Mouse (Mus musculus): ENCODE measurements around the gene Cacna2d3. TPM values are rescaled to one million over a fixed set of nuclear protein-coding genes. Genes with fewer than 3 reads are reported as not detected.

The Cacna2d3 gene
- polyA plus RNA-seq, 1 experiment from 2014 or later = not detected

GRCm38 (mm10) chr14:29029896-29030420 is 691.7 kb downstream of the Cacna2d3 start:
- TF ChIP-seq EP300 (IDR thresholded peaks at IDR 0.05; ENCODE audit: low read depth) = no peak
- TF ChIP-seq CTCF (IDR thresholded peaks at IDR 0.05; ENCODE audit: low read depth) = no peak
- no peak overlapping the region for H3K9ac ChIP-seq (replicated peaks)
- no peak overlapping the region for H3K27ac ChIP-seq (ENCODE audit: low read depth)
- no peaks in the 10 kb centered on the region for H3K36me3 ChIP-seq (replicated peaks; ENCODE audit: insufficient read depth, low read length)
- DNase-seq (no peak), ATAC-seq (no peak)
- no peaks in the 10 kb centered on the region for H3K27me3 ChIP-seq (ENCODE audit: insufficient read depth, low read length)
- 68% methylated on average over 11 of the region's 11 CpGs for WGBS (ENCODE audit: insufficient replicate concordance)
- no peaks in the 10 kb centered on the region for H3K4me1 ChIP-seq (ENCODE audit: insufficient read depth)
- no peak overlapping the region for H3K4me2 ChIP-seq (ENCODE audit: low read depth, low read length)
- H3K9me3 ChIP-seq (ENCODE audit: low read length) = no peaks in the 10 kb centered on the region
- no peak overlapping the region for H3K4me3 ChIP-seq (ENCODE audit: low read depth, low read length)

GRCm38 (mm10) chr14:29029107-29029469 is 692.6 kb downstream of the Cacna2d3 start:
- Histone ChIP-seq H3K4me1 (ENCODE audit: insufficient read depth) (no peaks in the 10 kb centered on the region), H3K9ac (replicated peaks) (no peak overlapping the region), H3K4me3 (ENCODE audit: low read depth, low read length) (no peak overlapping the region), H3K27me3 (ENCODE audit: insufficient read depth, low read length) (no peaks in the 10 kb centered on the region), H3K27ac (ENCODE audit: low read depth) (no peak overlapping the region), H3K9me3 (ENCODE audit: low read length) (no peaks in the 10 kb centered on the region), H3K36me3 (replicated peaks; ENCODE audit: insufficient read depth, low read length) (no peaks in the 10 kb centered on the region), H3K4me2 (ENCODE audit: low read depth, low read length) (no peak overlapping the region)
- 73% methylated on average over 2 of the region's 2 CpGs for WGBS (ENCODE audit: insufficient replicate concordance)
- ATAC-seq (no peak), DNase-seq (no peak)
- no peak for TF ChIP-seq EP300 (IDR thresholded peaks at IDR 0.05; ENCODE audit: low read depth)
- TF ChIP-seq CTCF (IDR thresholded peaks at IDR 0.05; ENCODE audit: low read depth) = no peak

- Histone ChIP-seq H3K36me3 (replicated peaks; ENCODE audit: insufficient read depth, low read length) (no peaks in the 10 kb centered on the region), H3K27me3 (ENCODE audit: insufficient read depth, low read length) (no peaks in the 10 kb centered on the region), H3K4me2 (ENCODE audit: low read depth, low read length) (no peak overlapping the region), H3K9ac (replicated peaks) (no peak overlapping the region), H3K4me1 (ENCODE audit: insufficient read depth) (no peaks in the 10 kb centered on the region), H3K27ac (ENCODE audit: low read depth) (no peak overlapping the region), H3K9me3 (ENCODE audit: low read length) (no peaks in the 10 kb centered on the region), H3K4me3 (ENCODE audit: low read depth, low read length) (no peak overlapping the region)
- DNase-seq = no peak
- ATAC-seq = no peak
- TF ChIP-seq EP300 (IDR thresholded peaks at IDR 0.05; ENCODE audit: low read depth) = no peak
- TF ChIP-seq CTCF (IDR thresholded peaks at IDR 0.05; ENCODE audit: low read depth) = no peak
- 79% methylated on average over 6 of the region's 6 CpGs for WGBS (ENCODE audit: insufficient replicate concordance)
These were observed 693.1 kb downstream of the Cacna2d3 start for GRCm38 (mm10) chr14:29028391-29029106.

- H3K4me2 ChIP-seq (ENCODE audit: low read depth, low read length) = no peak overlapping the region
- ATAC-seq (no peak), DNase-seq (no peak)
- TF ChIP-seq EP300 (IDR thresholded peaks at IDR 0.05; ENCODE audit: low read depth) (no peak), CTCF (IDR thresholded peaks at IDR 0.05; ENCODE audit: low read depth) (0 out of 2 replicates have a peak, but pooled peaks have one; percentile 10)
- H3K4me1 ChIP-seq (ENCODE audit: insufficient read depth) = no peaks in the 10 kb centered on the region
- no peak overlapping the region for H3K9ac ChIP-seq (replicated peaks)
- H3K27me3 ChIP-seq (ENCODE audit: insufficient read depth, low read length) = no peaks in the 10 kb centered on the region
- no peak overlapping the region for H3K27ac ChIP-seq (ENCODE audit: low read depth)
- no peaks in the 10 kb centered on the region for H3K36me3 ChIP-seq (replicated peaks; ENCODE audit: insufficient read depth, low read length)
- 72% methylated on average over 5 of the region's 5 CpGs for WGBS (ENCODE audit: insufficient replicate concordance)
- H3K4me3 ChIP-seq (ENCODE audit: low read depth, low read length) = no peak overlapping the region
- H3K9me3 ChIP-seq (ENCODE audit: low read length) = no peaks in the 10 kb centered on the region
These were observed 694.4 kb downstream of the Cacna2d3 start for GRCm38 (mm10) chr14:29027276-29027675.

GRCm38 (mm10) chr14:29025335-29025734 is 696.3 kb downstream of the Cacna2d3 start:
- Histone ChIP-seq H3K27ac (ENCODE audit: low read depth) (no peak overlapping the region), H3K4me3 (ENCODE audit: low read depth, low read length) (no peak overlapping the region), H3K9ac (replicated peaks) (no peak overlapping the region), H3K27me3 (ENCODE audit: insufficient read depth, low read length) (no peaks in the 10 kb centered on the region), H3K36me3 (replicated peaks; ENCODE audit: insufficient read depth, low read length) (no peaks in the 10 kb centered on the region), H3K4me2 (ENCODE audit: low read depth, low read length) (no peak overlapping the region), H3K4me1 (ENCODE audit: insufficient read depth) (no peaks in the 10 kb centered on the region), H3K9me3 (ENCODE audit: low read length) (no peaks in the 10 kb centered on the region)
- ATAC-seq (no peak), DNase-seq (no peak)
- no peak for TF ChIP-seq EP300 (IDR thresholded peaks at IDR 0.05; ENCODE audit: low read depth)
- TF ChIP-seq CTCF (IDR thresholded peaks at IDR 0.05; ENCODE audit: low read depth) = no peak
- WGBS (ENCODE audit: insufficient replicate concordance) = 79% methylated on average over 6 of the region's 6 CpGs

DNA sequence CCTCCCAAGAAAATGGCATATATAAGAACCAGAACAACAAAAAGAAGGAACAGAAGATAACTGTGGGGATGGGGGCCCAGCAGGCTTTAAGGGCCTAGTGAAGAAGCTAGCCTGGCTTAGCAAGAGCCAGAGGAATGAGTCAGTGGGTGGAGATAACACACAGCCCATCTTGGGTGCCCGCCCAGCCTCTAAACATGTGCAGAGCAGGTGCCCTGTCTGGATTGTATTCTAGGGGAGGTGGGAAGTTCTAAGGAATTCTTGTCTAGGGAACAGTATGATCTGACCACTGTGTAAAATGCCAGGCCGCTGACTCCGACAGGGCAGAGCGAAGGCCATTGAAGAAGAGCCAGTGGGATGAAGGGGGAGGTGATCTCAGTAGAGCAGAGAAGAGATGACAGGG is 698.4 kb downstream of the Cacna2d3 start:
- WGBS (ENCODE audit: insufficient replicate concordance) = 86% methylated on average over 4 of the region's 4 CpGs
- Histone ChIP-seq H3K27ac (ENCODE audit: low read depth) (no peak overlapping the region), H3K4me2 (ENCODE audit: low read depth, low read length) (no peak overlapping the region), H3K27me3 (ENCODE audit: insufficient read depth, low read length) (no peaks in the 10 kb centered on the region), H3K4me1 (ENCODE audit: insufficient read depth) (no peaks in the 10 kb centered on the region), H3K9me3 (ENCODE audit: low read length) (no peaks in the 10 kb centered on the region), H3K9ac (replicated peaks) (no peak overlapping the region), H3K4me3 (ENCODE audit: low read depth, low read length) (no peak overlapping the region), H3K36me3 (replicated peaks; ENCODE audit: insufficient read depth, low read length) (no peaks in the 10 kb centered on the region)
- DNase-seq (no peak), ATAC-seq (no peak)
- no peak for TF ChIP-seq EP300 (IDR thresholded peaks at IDR 0.05; ENCODE audit: low read depth)
- no peak for TF ChIP-seq CTCF (IDR thresholded peaks at IDR 0.05; ENCODE audit: low read depth)

Data from liver, postnatal 0 days (tissue).